Mouse (Mus musculus): Measurements from ENCODE around the gene Neurl3. TPM values are rescaled to one million over a fixed set of nuclear protein-coding genes. Genes with fewer than 3 reads are reported as not detected.

Neurl3 gene
- polyA plus RNA-seq, 1 experiment from 2014 or later, result 1.1 TPM

- ATAC-seq (ENCODE audit: low read depth), result peak; percentile 28; the same call in 1 of the 2 replicates
- 0 out of 2 replicates have a peak, but pooled peaks cover 2% of the 10 kb centered on the region for H3K4me1 ChIP-seq (ENCODE audit: control insufficient read depth, insufficient read depth, low read length)
- peak overlapping the region; percentile 17; the same call in 1 of the 2 replicates for H3K4me3 ChIP-seq (ENCODE audit: low read depth, low read length)
- H3K36me3 ChIP-seq (ENCODE audit: control insufficient read depth, insufficient read depth, low read length), result no peaks in the 10 kb centered on the region
- H3K9me3 ChIP-seq (ENCODE audit: control insufficient read depth, low read length), result no peaks in the 10 kb centered on the region
- WGBS, result 41% methylated on average over 53 of the region's 54 CpGs
- H3K27ac ChIP-seq (ENCODE audit: low read depth, low read length), result no peak overlapping the region
- H3K9ac ChIP-seq (replicated peaks; ENCODE audit: low read depth, low read length), result no peak overlapping the region
- H3K27me3 ChIP-seq (ENCODE audit: control insufficient read depth, insufficient read depth, low read length), result no peaks in the 10 kb centered on the region
- H3K4me2 ChIP-seq (ENCODE audit: low read depth, low read length), result peak overlapping the region; percentile 32
These were observed 5.2 kb downstream of the Neurl3 start for GRCm38 (mm10) chr1:36269121-36269795.

DNA sequence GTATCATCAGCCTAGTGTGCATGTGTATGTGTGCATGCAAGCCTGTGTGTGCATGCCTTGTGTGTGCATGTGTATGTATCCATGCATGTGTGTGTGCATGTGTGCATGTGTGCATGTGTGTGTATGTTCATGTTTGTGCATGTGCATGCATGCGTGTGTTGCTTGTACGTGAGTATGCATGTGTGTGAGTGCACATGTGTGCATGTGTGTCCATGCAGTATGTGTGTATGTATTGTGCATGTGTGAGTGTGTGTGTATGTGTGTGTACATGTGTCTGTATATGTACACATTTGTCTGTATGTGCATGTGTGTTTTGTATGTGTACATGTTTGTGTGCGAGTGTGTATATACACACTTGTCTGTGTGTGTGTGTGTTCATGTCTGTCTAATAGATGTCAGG lies 6.9 kb downstream of the Neurl3 start:
- Histone ChIP-seq H3K36me3 (ENCODE audit: control insufficient read depth, insufficient read depth, low read length) (no peaks in the 10 kb centered on the region), H3K4me3 (ENCODE audit: low read depth, low read length) (no peak overlapping the region), H3K27ac (ENCODE audit: low read depth, low read length) (no peak overlapping the region), H3K4me1 (ENCODE audit: control insufficient read depth, insufficient read depth, low read length) (0 out of 2 replicates have a peak, but pooled peaks cover 2% of the 10 kb centered on the region), H3K4me2 (ENCODE audit: low read depth, low read length) (no peak overlapping the region), H3K9ac (replicated peaks; ENCODE audit: low read depth, low read length) (no peak overlapping the region), H3K27me3 (ENCODE audit: control insufficient read depth, insufficient read depth, low read length) (no peaks in the 10 kb centered on the region), H3K9me3 (ENCODE audit: control insufficient read depth, low read length) (no peaks in the 10 kb centered on the region)
- WGBS, result 96% methylated on average over 3 of the region's 3 CpGs
- no peak for ATAC-seq (ENCODE audit: low read depth)

DNA sequence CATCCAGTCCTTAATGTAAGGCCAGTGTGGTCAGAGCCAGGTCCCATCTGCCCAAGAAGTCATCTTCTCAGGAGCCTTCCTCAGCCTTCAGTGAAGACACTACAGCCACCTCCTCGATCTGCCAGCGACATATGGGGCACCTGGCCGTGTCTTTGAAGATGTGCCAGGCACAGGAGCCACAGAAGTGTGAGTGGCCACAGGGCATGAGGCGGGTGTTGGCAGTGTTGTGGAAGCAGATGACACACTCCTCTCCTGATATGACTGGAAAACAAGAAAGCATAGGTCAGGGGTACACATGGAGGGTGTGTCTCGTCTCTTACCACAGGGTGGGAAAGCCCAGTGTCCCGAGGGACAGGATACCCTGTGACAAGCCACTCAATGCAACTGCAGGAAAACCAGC lies 8.2 kb downstream of the Neurl3 start:
- no peak overlapping the region for H3K27ac ChIP-seq (ENCODE audit: low read depth, low read length)
- H3K4me2 ChIP-seq (ENCODE audit: low read depth, low read length), result no peak overlapping the region
- no peaks in the 10 kb centered on the region for H3K27me3 ChIP-seq (ENCODE audit: control insufficient read depth, insufficient read depth, low read length)
- H3K36me3 ChIP-seq (ENCODE audit: control insufficient read depth, insufficient read depth, low read length), result no peaks in the 10 kb centered on the region
- H3K4me3 ChIP-seq (ENCODE audit: low read depth, low read length), result no peak overlapping the region
- no peak overlapping the region for H3K9ac ChIP-seq (replicated peaks; ENCODE audit: low read depth, low read length)
- no peaks in the 10 kb centered on the region for H3K9me3 ChIP-seq (ENCODE audit: control insufficient read depth, low read length)
- ATAC-seq (ENCODE audit: low read depth), result no peak
- 89% methylated on average over 6 of the region's 6 CpGs for WGBS
- H3K4me1 ChIP-seq (ENCODE audit: control insufficient read depth, insufficient read depth, low read length), result 0 out of 2 replicates have a peak, but pooled peaks cover 2% of the 10 kb centered on the region

DNA sequence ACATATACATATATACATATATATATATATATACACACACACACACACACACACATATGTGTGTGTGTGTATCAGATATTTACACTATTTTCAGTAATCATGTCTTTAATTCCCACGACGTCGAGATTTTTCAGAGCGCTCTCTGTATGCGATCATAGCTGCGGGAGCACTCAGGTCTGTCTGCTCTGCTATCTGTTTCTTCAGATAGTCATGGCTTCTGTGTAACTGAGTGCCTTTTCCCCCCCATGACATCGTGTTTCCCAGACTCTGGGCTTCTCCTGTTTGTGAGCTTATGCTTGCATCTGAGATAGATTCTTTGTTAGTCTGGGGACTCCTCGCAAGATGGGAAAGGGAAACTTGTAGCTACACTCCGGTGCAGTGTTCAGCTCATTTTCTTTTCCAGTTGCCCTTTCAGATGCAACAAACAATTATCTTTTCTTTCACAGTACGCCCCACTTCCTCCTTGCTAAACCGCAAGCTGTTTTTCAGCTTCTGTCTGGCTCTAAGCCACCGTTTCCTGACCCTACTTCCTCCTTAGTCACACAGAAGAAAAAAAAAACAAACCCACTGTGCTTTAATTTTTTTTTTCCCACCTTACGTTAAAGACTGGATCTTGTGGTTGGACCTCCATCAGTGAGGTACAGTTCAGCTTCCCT lies 10.5 kb downstream of the Neurl3 start:
- Histone ChIP-seq H3K9ac (replicated peaks; ENCODE audit: low read depth, low read length) (no peak overlapping the region), H3K27ac (ENCODE audit: low read depth, low read length) (no peak overlapping the region), H3K9me3 (ENCODE audit: control insufficient read depth, low read length) (no peaks in the 10 kb centered on the region), H3K4me2 (ENCODE audit: low read depth, low read length) (no peak overlapping the region), H3K4me3 (ENCODE audit: low read depth, low read length) (no peak overlapping the region), H3K27me3 (ENCODE audit: control insufficient read depth, insufficient read depth, low read length) (no peaks in the 10 kb centered on the region), H3K36me3 (ENCODE audit: control insufficient read depth, insufficient read depth, low read length) (no peaks in the 10 kb centered on the region), H3K4me1 (ENCODE audit: control insufficient read depth, insufficient read depth, low read length) (no peaks in the 10 kb centered on the region)
- WGBS, result 73% methylated on average over 13 of the region's 13 CpGs
- no peak for ATAC-seq (ENCODE audit: low read depth)

DNA sequence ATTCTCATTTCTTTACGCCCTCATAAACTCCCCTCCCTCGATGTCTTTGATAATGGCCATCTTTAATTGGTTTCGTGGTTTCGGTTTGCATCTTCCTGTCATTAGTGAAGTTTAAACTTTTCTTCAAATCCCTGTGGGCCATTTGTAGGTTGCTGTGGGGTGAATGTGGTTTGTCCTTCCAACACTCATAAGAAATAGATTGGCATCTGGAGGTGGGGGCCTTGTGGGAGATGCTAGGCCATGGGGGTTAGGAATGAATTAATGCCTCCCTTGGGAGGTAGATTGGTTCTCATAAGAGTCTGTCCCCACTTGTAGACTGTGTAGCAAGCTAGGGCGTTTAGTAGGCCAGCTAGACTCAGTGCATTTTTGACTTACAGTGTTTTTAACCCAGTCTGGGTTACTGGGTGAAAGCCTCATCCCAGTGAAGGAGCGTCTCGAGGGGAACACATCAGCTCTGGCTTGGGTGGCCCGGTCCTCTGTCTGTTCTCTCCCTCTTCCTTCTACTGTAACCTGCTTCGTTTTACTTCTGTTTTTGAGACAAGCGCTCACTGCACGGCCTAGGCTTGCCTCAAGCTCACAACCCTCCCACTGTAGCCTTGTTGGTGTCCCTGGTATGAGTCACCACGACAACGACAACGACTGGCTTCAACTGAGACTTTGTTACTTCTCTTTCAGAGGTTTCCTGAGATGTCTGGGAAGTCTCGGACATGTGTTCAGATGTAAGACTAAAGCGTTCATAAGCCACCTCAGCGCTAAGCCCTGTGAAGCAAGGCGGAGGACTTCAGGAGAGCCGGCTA lies 12.6 kb downstream of the Neurl3 start:
- no peaks in the 10 kb centered on the region for H3K9me3 ChIP-seq (ENCODE audit: control insufficient read depth, low read length)
- H3K4me1 ChIP-seq (ENCODE audit: control insufficient read depth, insufficient read depth, low read length), result no peaks in the 10 kb centered on the region
- H3K9ac ChIP-seq (replicated peaks; ENCODE audit: low read depth, low read length), result no peak overlapping the region
- 81% methylated on average over 19 of the region's 19 CpGs for WGBS
- no peak overlapping the region for H3K27ac ChIP-seq (ENCODE audit: low read depth, low read length)
- no peaks in the 10 kb centered on the region for H3K27me3 ChIP-seq (ENCODE audit: control insufficient read depth, insufficient read depth, low read length)
- no peaks in the 10 kb centered on the region for H3K36me3 ChIP-seq (ENCODE audit: control insufficient read depth, insufficient read depth, low read length)
- no peak for ATAC-seq (ENCODE audit: low read depth)
- H3K4me2 ChIP-seq (ENCODE audit: low read depth, low read length), result no peak overlapping the region
- no peak overlapping the region for H3K4me3 ChIP-seq (ENCODE audit: low read depth, low read length)

- Histone ChIP-seq H3K27me3 (ENCODE audit: control insufficient read depth, insufficient read depth, low read length) (no peaks in the 10 kb centered on the region), H3K4me2 (ENCODE audit: low read depth, low read length) (no peak overlapping the region), H3K9me3 (ENCODE audit: control insufficient read depth, low read length) (no peaks in the 10 kb centered on the region; the same call in 1 of the 2 replicates), H3K4me1 (ENCODE audit: control insufficient read depth, insufficient read depth, low read length) (no peaks in the 10 kb centered on the region), H3K36me3 (ENCODE audit: control insufficient read depth, insufficient read depth, low read length) (no peaks in the 10 kb centered on the region), H3K9ac (replicated peaks; ENCODE audit: low read depth, low read length) (no peak overlapping the region), H3K4me3 (ENCODE audit: low read depth, low read length) (no peak overlapping the region), H3K27ac (ENCODE audit: low read depth, low read length) (no peak overlapping the region)
- no peak for ATAC-seq (ENCODE audit: low read depth)
- 90% methylated on average over 1 of the region's 1 CpGs for WGBS
These were observed 14.1 kb downstream of the Neurl3 start for GRCm38 (mm10) chr1:36260418-36260817.

- Histone ChIP-seq H3K27ac (ENCODE audit: low read depth, low read length) (no peak overlapping the region), H3K36me3 (ENCODE audit: control insufficient read depth, insufficient read depth, low read length) (no peaks in the 10 kb centered on the region), H3K27me3 (ENCODE audit: control insufficient read depth, insufficient read depth, low read length) (no peaks in the 10 kb centered on the region), H3K4me3 (ENCODE audit: low read depth, low read length) (no peak overlapping the region), H3K4me1 (ENCODE audit: control insufficient read depth, insufficient read depth, low read length) (no peaks in the 10 kb centered on the region), H3K4me2 (ENCODE audit: low read depth, low read length) (no peak overlapping the region), H3K9ac (replicated peaks; ENCODE audit: low read depth, low read length) (no peak overlapping the region), H3K9me3 (ENCODE audit: control insufficient read depth, low read length) (no peaks in the 10 kb centered on the region; the same call in 1 of the 2 replicates)
- no peak for ATAC-seq (ENCODE audit: low read depth)
- 88% methylated on average over 2 of the region's 2 CpGs for WGBS
These were observed 15.2 kb downstream of the Neurl3 start for GRCm38 (mm10) chr1:36259281-36259680.

- no peak for ATAC-seq (ENCODE audit: low read depth)
- Histone ChIP-seq H3K4me1 (ENCODE audit: control insufficient read depth, insufficient read depth, low read length) (no peaks in the 10 kb centered on the region), H3K27ac (ENCODE audit: low read depth, low read length) (no peak overlapping the region), H3K9me3 (ENCODE audit: control insufficient read depth, low read length) (no peaks in the 10 kb centered on the region; the same call in 1 of the 2 replicates), H3K4me2 (ENCODE audit: low read depth, low read length) (no peak overlapping the region), H3K27me3 (ENCODE audit: control insufficient read depth, insufficient read depth, low read length) (no peaks in the 10 kb centered on the region), H3K4me3 (ENCODE audit: low read depth, low read length) (no peak overlapping the region), H3K36me3 (ENCODE audit: control insufficient read depth, insufficient read depth, low read length) (no peaks in the 10 kb centered on the region), H3K9ac (replicated peaks; ENCODE audit: low read depth, low read length) (no peak overlapping the region)
- WGBS, result 50% methylated on average over 2 of the region's 2 CpGs
These were observed 15.8 kb downstream of the Neurl3 start for GRCm38 (mm10) chr1:36258631-36259030.

DNA sequence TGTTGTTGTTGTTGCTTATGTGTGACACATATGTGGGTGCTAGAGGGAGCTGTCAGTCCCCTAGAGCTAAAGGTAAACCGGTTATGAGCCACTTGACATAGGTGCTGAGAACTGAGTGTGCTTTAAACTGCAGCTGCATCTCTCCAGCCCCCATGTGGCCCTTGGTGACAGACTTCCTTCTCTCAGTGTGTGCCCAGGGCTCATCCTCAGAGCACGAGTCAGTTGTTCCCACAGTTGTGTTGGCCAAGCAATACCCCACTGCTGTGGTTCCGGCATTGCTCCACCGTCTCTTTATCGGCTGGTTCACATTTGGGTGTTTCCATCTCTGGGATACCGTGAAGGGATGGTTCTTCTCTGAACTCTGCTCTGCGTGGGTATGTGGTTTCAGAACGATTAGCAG lies 17.2 kb downstream of the Neurl3 start:
- no peaks in the 10 kb centered on the region for H3K27me3 ChIP-seq (ENCODE audit: control insufficient read depth, insufficient read depth, low read length)
- ATAC-seq (ENCODE audit: low read depth), result no peak
- H3K4me3 ChIP-seq (ENCODE audit: low read depth, low read length), result no peak overlapping the region
- WGBS, result 88% methylated on average over 8 of the region's 8 CpGs
- no peak overlapping the region for H3K4me2 ChIP-seq (ENCODE audit: low read depth, low read length)
- H3K9ac ChIP-seq (replicated peaks; ENCODE audit: low read depth, low read length), result no peak overlapping the region
- no peaks in the 10 kb centered on the region for H3K4me1 ChIP-seq (ENCODE audit: control insufficient read depth, insufficient read depth, low read length)
- H3K9me3 ChIP-seq (ENCODE audit: control insufficient read depth, low read length), result no peaks in the 10 kb centered on the region; the same call in 1 of the 2 replicates
- no peak overlapping the region for H3K27ac ChIP-seq (ENCODE audit: low read depth, low read length)
- H3K36me3 ChIP-seq (ENCODE audit: control insufficient read depth, insufficient read depth, low read length), result no peaks in the 10 kb centered on the region

Data from neural tube, embryonic 14.5 days (tissue).